Mouse (Mus musculus) heart, postnatal 36 days (tissue): ENCODE results near the gene Ccser1. TPM values are rescaled to one million over a fixed set of nuclear protein-coding genes. Genes with fewer than 3 reads are reported as not detected.
"Not testable (repeated sequence)": the region's sequence is repeated elsewhere in the genome, so short reads cannot be mapped to it uniquely, and the experiment has no call there.

Experiments used
- DNase-seq, 2 experiments: peaks; one replicate each; pipeline ENCODE4 v3.0.0; 2021 to 2022
- intact Hi-C: fragments of 180-260 bp; cut with DNase I; formaldehyde crosslinking; loops from one replicate; pipeline ENCODE4 v1.15.1; 2025
- total RNA-seq, 2 experiments: library from RNA; stranded (reverse); gene quantifications; 2 replicates each; pipeline ENCODE4 v1.2.3; 2021

The Ccser1 gene
- total RNA-seq, 2 experiments from 2014 or later, result 1.0 to 1.4 TPM

DNA sequence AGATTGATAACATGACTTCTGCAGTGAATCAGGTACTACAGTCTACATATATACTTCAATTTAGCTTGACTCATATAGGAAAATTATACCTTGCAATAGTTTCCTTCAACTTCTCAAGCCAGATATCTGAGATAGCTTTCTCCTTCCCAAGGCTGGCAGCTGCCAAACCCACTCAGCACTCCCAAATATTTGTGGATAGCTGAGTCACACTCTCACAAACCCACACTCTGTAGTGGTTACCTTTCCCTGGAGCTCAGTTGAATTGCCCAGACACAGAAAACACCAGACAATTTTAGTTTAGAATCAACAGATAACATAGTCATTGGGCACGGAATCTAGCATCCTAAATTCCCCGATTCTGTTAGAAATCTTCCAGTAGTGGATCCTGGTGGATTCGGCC lies 732.8 kb downstream of the Ccser1 start:
- no peak for DNase-seq
- intact Hi-C loops, result no loop called here

DNA sequence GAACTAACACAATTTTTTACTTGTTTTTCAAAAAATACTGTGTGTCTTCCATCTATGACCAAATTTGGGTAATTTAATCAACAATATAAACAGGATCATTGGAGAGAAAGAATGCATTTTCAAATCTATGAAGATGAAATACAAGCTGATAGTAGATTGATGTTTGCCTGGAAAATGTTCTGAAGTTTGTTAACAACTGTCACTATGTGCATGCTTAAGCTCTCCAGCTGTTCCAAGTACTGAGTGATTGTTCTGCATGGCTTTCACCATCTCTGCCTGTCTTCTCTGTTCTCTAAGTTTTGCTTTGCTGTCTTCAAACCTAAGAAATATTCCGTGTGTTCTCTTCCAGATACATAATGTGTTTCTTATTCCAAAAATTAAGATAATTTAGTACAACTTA lies 751.5 kb downstream of the Ccser1 start:
- no peak for DNase-seq
- intact Hi-C loops, result no loop called here

DNA sequence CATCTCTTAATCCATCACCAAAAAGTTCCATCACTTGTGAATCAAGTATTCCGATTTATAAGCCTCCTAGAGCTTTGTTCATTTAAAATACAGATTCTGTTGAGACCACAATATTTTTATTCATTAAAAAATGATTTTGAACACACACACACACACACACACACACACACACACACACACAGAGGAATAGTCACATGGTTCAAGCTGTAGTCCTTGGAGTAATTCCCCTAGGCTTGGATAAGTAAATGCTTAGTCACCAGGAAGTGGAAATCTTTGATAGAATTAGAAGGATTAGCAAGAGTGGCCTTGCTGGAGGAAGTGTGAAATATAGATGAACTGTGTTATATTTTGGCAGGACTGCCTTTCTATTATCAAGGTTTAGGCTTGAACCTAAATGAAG lies 756.5 kb downstream of the Ccser1 start:
- intact Hi-C loops, result no loop called here
- DNase-seq, result no peak

DNA sequence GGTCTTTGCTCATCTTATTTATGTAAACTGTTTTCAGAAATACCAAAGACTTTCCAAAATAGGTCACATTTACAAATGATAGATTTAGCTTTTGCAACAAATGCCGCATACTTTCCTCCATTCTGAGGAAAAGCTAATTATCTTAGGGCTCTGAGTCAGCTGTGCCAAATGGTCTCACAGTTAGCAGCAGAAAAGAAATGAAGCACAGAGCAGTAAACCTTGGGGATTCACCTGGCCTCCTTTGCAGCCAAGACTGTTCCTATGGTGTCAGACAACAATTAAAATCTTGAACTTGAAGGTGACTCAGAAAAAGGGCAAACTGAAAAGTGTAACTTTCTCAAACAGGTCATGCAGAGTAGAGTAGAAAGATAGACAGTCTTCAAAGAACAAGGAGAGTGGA lies 759.1 kb downstream of the Ccser1 start:
- intact Hi-C loops, result no loop called here
- no peak for DNase-seq

DNA sequence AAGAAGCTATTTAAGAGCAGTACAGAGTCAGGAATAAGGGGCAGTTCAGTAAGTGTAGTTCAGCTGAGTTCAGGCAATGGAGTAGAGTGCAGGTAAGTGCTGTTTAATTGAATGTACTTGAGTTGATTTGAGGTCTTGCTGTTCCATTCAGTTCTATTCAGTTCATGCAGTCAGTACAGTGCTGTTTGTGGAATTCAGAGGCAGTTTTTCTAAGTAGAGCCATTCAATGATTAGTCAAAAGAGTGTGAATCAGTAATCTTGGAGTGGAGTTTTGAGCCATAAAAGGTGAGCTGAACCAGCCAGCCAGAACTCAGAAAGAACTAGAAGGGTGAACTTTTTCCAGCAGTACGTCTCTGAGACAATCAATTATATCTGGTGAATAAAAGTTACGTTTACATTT lies 773.6 kb downstream of the Ccser1 start:
- intact Hi-C loops, result no loop called here
- DNase-seq, result no peak

DNA sequence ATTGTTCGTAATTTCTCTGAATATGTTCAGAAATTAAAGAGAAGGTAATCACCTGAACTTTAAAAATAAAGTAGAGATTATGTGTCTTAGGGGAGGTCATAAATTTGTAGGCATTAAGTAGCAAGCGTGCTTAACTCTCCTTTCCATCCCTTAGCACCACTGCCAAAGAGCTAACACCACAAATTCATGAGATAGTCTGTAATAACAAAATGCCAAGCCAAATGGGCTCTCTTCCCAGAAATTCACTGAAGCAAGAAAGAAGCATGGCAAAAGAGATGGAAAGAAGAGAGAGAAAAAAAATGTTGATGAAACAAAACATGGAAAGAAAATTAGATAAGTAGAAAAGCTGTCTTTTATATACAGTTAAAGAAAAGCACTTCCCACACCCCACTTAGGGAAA lies 796.8 kb downstream of the Ccser1 start:
- no peak for DNase-seq
- intact Hi-C loops, result no loop called here

DNA sequence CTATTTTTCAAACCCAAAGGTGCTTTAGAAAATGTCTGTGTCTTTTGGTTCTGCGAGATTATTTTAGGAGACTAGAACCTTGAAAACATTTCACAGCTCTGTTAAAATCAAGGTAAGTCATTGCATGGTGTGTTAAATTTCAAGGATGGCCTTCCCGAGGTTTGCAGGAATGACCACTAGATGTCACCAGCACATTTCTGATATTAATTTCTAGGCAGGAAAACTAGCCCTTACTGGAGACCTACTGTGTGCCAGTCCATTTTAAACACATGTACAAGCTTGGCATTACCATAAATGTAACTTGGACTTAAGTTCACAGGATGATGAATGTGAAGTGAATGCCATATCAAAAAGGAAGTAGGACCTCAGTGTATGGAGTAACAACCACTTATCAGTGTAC lies 798.3 kb downstream of the Ccser1 start:
- intact Hi-C loops, result no loop called here
- no peak for DNase-seq

DNA sequence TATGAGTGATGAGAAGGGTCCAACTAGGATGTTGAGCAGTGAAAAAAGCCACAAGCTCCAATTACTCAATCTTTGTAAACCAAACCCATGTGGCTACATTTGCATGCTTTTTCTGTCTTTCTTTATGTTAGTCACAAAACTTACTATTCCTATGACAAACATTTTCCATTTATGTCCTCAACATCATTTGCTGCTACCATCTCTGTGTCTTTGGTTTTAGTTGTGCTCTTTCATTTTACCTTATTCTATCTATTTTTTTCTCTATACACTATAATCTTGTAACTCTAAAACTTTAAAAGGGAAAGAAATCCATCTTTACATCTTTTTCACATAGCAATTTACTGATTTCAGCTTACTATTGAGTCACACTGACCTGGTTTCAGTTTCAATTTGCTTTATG lies 834.2 kb downstream of the Ccser1 start:
- intact Hi-C loops, result no loop called here
- DNase-seq, result no peak

DNA sequence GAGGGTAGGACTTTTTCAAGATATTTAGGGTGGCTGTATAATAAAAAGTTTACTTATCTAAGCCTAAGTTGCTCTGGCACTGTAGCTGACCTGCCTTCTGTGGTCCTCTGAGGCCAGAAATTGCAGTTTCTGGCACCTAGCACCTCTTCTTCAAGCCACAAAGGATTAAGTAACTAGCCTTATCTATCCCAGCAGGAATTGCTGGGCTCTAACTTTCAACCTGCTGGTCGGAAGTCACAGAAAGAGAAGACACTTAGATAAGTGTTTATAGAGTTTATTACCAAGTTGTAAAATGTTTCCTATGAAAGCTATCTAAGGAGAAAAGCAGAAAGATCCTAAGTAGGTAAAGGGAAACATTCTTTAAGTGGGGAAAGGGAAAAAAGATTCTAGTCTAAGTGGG lies 864.3 kb downstream of the Ccser1 start:
- intact Hi-C loops, result no loop called here
- DNase-seq, result no peak

DNA sequence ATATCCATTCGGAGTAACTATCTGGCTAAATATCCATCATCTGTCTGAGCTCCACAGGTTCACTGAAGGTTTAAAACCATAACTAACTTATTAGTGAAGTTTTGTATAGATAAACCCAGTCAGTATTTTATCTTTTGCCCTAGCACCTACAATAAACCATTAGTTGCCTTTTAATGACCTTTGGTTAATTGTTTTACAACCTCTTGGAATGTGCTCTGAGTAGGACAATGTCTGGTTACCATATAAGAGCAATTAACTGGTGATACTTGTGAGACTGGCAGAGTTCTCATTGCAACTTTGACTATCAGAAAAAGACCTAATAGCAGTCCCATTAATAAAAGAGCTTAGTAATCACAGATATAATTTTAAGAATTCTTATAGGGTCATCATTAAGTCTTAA lies 864.9 kb downstream of the Ccser1 start:
- intact Hi-C loops, DNase-seq: not testable (repeated sequence)

DNA sequence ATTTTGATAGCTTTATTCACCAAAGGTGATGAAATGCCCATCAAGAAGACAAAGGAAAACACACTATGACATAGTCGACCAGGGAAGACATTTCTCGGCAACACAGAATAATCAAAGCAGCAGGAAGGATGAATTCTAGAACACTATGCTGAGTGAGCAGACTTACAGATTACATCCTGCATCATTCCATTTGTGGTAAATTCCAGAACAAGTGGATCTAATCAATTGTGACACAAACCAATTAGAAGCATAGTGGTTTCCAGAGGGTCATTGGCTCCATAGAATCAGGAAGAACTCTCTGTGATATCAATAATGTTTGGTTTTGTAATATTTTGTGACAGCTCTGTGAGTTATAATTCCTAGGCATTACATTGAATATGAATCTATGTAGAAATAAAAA lies 875.2 kb downstream of the Ccser1 start:
- intact Hi-C loops, result no loop called here
- DNase-seq, result no peak

DNA sequence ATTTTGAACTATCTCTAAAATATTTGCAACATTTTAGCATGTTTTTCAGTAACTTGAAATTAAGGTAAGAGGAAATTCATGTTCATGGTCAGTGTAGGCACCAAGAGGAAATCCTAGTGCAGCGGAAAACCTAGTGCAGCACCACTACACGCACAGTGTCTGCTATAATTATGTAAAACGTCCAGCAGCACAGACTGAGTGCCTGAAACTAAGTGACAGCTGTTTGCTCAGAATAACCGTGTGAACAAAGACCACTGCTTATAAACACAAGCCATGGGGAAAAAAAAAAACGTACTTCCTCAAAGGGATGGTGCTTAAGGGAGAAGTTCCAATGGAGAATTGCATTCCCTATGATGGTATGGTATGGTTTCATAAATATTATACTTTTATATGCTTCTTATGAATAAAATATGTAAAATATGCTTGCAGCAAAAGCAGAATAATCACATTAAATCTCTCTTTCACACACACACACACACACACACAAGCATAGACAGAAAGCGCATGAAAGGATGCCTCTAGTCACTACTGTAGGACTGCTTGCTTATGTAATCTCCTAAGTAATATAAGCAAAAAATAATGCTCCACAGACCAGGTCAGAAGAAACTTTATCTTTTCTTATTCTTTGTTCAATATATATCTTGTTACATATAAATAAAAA lies 886.4 kb downstream of the Ccser1 start:
- DNase-seq, result no peak
- intact Hi-C loops, result no loop called here

DNA sequence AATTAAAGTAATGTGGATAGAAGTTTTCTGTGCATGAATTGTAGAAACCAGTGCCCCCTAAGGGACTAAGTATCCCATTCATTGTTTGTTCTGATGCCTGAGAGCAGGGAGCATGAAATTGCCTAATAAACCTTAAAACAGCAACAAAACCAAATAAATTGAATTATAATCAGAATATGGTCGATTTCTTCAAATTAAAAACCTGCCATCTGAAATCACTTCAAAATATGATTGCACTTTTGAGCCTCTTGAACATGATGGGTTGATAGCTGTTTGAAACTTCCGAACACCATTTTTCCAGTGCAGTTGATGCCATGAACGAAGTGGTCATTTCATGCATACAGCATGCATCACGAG lies 886.9 kb downstream of the Ccser1 start:
- intact Hi-C loops, result no loop called here
- DNase-seq, result no peak

DNA sequence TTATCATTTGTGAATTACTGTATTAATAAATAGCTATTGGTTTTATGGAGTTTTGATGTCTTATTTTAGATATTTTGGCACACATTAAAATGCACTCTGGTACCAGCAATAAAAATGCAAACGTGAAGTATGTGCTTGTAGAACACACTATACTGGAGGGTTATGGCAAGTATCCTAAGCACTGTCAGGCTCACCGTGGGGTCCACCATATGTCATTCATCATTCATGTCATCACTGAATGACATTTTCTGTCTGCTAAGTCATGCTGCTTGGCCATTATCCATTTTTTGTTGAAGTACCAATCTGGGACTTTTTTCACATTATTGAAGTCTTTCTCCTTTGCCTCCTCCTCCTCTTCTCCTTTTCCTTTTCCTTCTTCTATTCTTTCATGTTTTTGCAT lies 925.3 kb downstream of the Ccser1 start:
- DNase-seq, result no peak
- intact Hi-C loops, result no loop called here

DNA sequence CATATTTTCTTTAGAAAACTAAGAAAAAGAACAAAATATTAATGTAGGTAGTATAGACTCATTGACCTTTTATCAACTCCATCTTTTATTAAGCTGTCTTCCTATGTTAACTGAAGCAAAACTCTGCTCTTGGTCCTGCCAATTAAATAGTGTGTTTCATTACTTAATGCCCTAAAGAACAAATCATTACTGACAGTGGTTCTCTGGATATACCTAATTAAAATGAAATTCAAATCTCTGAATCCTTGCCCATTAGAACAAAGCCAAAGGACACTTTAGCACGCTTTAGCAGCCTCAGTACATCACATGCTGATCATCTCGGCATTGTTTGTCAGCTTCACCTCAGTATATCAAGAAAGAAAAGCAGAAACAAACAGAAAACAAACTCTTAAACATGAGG lies 952.4 kb downstream of the Ccser1 start:
- intact Hi-C loops, result no loop called here
- no peak for DNase-seq

DNA sequence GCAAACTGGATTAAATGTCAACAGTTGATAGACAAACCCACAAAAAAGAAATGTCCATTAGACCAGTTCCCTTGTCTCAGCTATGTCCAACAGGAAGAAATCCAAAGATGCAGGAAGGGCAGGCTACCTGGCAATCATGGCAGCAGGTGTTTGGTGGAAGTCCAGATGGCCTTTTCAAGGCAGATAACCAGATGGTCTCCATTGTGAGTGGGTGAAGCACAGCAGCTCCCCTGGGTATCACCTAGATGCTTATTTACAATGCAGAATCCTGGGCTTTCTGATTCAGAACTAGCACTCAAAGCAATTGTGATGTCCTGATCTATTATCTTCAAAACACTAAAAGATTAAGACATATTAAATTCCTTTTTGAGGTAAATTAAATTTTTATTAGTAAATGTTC lies 980.2 kb downstream of the Ccser1 start:
- DNase-seq, result no peak
- intact Hi-C loops, result no loop called here

DNA sequence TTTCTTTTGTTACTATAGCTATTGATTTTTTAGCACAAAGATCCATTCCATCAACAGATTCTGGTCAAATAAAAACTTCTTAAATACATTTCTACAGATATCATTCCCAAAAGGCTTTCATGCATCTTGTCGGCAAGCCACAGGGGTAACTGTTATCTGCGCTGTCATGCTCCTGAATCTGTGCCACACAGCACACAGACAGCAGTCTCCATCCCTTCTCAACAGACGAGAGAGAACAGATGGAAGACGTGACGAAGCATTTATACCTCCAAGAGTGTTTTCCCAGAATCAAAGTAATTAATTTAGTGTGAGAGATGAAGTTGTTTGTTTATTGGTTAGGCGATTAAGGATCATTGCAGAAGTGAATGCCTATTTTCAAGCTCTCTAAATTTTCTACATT lies 982.5 kb downstream of the Ccser1 start:
- no peak for DNase-seq
- intact Hi-C loops, result no loop called here

DNA sequence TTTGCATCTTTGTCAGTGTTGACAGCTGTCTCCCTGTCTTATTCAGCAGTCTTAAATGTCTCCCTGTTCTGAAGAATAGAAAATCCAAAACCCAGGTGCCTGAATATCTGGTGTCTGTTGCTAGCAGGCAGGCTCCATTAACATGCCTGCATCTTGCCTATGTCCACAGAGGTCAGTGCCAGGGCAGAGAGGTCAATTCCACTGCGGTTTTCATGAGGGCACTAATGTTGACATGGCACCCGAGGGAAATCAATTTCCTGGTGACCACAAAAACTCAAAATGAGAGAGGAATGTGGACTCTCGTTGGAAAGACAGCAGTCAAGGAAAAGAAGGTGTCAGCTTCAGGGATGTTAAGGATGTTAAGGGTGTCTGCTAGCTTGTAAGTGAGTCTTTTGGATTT lies 983.7 kb downstream of the Ccser1 start:
- intact Hi-C loops, result no loop called here
- no peak for DNase-seq

DNA sequence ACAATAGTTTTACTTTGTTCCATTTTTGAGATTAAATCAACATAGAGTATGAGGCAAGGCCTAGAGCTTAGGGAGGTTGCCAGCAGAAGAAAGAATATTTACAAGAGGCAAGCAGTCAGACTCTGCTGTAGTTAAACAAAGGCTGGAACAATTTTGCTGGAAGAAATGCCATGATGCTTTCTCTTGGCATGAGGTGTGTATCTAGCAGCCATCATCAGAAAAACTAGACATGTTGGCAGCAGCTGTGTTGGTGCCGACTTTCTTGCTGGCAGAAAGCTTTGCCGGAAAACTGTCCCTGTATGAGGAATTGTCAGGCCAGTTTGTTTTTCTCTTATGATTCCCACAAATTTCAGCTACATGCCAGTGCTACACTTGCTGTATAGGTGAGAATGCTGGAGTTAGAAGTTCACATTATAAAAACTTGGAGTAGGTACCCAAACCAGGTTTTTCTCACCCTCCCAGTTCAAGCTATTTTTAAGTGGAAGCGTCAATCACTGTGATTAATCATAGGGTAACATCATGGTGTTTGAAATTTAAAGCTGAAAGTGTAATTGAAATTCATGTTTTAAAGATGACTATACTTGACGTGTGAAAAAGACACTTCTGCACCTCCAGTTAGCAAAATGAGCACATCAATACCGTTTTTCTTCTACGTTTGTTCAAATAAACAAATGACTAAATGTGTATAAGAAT lies 1016.5 kb downstream of the Ccser1 start:
- intact Hi-C loops, result no loop called here
- DNase-seq, result no peak

DNA sequence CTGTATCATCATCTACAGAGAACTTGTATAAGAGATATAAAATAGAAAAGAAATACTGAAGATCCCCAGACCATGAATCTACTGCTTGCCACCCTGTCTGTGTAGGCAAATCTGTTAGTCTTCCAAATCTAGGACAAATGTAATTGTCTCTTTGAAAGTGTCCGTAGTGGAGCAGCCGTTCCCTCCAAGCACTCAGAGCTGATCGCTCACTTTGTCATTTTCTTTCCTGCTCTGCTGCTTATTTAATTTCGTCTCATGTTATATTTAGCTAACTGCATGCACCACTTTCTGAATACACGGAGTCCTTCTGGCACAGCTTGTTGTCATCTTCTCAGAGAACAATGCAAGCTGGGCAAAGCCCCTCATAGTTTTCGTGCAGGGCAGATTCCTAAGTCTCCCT lies 1018.6 kb downstream of the Ccser1 start:
- DNase-seq, result no peak
- intact Hi-C loops, result no loop called here

DNA sequence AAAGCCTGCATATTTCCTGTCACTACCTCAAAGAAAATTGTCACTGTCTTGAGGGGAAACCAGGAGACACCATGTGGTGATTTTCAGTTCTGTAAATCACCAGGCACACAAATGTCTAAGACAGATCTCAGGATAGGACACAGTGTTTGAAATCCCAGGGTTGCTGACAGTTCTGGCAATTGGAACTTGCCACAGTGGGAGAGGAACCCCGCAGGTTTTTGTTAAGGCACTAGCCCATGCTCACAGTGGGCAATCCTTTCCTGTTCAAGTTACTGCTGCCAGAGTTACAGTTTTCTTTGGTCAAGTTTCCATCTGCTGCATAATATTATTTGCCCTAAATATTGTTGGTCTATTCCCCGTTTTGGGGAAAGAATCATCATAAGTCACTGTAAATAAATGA lies 1024.9 kb downstream of the Ccser1 start:
- intact Hi-C loops, result no loop called here
- DNase-seq, result no peak

DNA sequence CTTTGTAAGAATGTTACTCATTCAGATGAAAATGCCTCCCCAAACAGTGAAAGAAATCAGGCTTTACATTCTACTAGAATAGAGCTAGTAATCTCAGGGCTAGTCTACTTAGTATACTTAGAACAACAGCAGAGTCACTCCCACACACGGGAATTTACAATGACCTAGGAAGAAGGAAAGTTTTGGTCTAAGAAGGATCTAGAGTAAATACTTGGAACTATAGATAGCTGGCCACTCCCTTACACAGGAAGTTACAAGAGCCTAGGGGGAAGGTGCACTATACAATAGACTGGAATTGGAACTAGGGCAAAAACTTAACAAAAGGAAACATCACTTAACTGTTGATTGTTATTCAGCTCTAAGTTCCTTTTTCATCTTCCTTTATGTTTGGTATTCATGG lies 1041.7 kb downstream of the Ccser1 start:
- no peak for DNase-seq
- intact Hi-C loops, result no loop called here

DNA sequence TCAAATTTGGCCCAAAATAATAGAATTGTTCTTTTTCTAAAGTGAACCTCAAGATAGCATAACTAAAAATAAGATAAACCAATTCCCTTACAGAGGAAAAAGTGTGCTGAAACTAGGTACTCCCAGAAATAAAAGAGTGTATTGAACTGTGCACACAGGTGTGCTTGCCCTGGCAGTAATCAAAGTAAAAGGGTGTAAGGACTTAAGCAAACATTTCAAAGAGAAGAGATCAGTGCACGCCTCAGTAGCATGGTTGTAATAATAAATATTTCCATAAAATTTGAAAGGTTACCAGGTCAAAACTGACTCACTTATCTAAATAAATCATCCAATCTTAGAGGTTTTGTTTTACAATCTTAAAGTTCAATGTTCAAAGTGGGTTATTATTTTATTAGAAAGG lies 1083.8 kb downstream of the Ccser1 start:
- no peak for DNase-seq
- intact Hi-C loops, result no loop called here
